Mouse (Mus musculus) ES-Bruce4 (cell line): ENCODE measurements around the gene Tmem167b. TPM values are rescaled to one million over a fixed set of nuclear protein-coding genes. Genes with fewer than 3 reads are reported as not detected.

Experiments
- H3K27ac ChIP-seq: 2 replicates; pipeline ENCODE4 v1.5.1; 2012; ENCODE audit warnings: low read length, inconsistent platforms; ENCODE audit not compliant: insufficient read depth
- H3K27me3 ChIP-seq: 2 replicates; pipeline ENCODE4 v1.6.1; 2012; ENCODE audit warnings: mild to moderate bottlenecking, low read length, inconsistent platforms; ENCODE audit not compliant: control insufficient read depth, poor library complexity, insufficient read depth, severe bottlenecking
- H3K36me3 ChIP-seq: 2 replicates; pipeline ENCODE4 v1.6.1; 2012; ENCODE audit warnings: inconsistent platforms, mild to moderate bottlenecking, low read length, moderate library complexity; ENCODE audit not compliant: control insufficient read depth, poor library complexity, insufficient read depth, severe bottlenecking
- H3K4me1 ChIP-seq: one replicate; pipeline ENCODE4 v1.8.1; 2011; ENCODE audit warnings: low read length; ENCODE audit not compliant: control insufficient read depth, insufficient read depth
- H3K4me3 ChIP-seq: 2 replicates; pipeline ENCODE4 v1.5.1; 2011; ENCODE audit warnings: low read depth, mild to moderate bottlenecking, low read length
- H3K9ac ChIP-seq: 2 replicates; pipeline ENCODE4 v1.6.1; 2012; ENCODE audit warnings: low read depth, mild to moderate bottlenecking, inconsistent platforms; ENCODE audit not compliant: poor library complexity, severe bottlenecking
- H3K9me3 ChIP-seq: replicated peaks from 2 replicates; pipeline ENCODE4 v1.6.1; 2012; ENCODE audit warnings: mild to moderate bottlenecking, low read length, inconsistent platforms; ENCODE audit not compliant: control insufficient read depth, poor library complexity, insufficient read depth, severe bottlenecking
- CTCF ChIP-seq: IDR thresholded peaks from one replicate; pipeline ENCODE4 v1.8.1; 2011; ENCODE audit warnings: low read depth, low read length
- EP300 ChIP-seq: IDR thresholded peaks from 2 replicates; pipeline ENCODE4 v1.6.1; 2011; ENCODE audit warnings: low read depth, low read length; ENCODE audit not compliant: insufficient read depth
- POLR2A ChIP-seq: IDR thresholded peaks from one replicate; pipeline ENCODE4 v1.8.1; 2011; ENCODE audit warnings: low read length; ENCODE audit not compliant: insufficient read depth
- polyA plus RNA-seq: library from polyadenylated mRNA; stranded (reverse); fragments of >200 nt; gene quantifications from 2 replicates; pipeline ENCODE4 v1.2.4, GENCODE M21; 2011; ENCODE audit warnings: low read depth; ENCODE audit not compliant: missing spikeins, insufficient read depth, insufficient read length

Gene Tmem167b
- polyA plus RNA-seq, 1 experiment = 25.5 TPM

DNA sequence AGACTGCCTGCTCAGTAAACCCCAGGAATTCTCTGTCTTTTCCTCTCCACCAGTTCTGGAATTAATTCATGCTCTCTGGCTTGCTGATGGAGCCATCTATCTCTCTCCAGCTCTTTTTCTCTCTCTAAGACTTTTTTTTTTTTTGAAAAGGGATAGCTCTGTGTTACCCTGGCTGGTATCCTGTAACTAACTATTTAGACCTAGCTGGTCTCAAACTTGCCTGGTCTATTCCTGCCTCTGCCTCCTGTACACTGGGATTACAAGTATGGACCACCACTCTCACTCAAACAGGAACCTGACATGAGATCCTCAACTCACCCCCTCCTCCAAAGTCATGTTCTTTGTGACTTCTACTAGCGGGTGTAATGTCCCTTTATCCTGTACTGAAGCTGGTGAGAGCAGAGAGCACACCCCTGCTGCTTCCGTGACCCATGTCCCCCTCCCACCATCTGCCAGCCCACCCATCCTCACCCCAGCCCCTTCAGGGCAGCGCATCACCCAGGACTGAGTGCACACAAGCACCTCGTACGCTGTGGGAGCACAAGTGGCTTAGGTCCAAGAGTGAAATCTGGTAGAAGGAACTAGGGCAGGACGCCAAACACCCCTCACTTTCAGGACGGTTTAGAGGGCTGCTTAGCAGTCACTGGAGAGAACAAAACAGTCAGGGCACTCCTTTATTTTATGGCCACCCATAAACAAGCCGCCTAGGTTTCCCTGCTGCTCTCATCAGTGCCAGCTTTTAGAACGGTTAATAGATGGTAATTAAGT is 51.4 kb downstream of the Tmem167b start:
- no peak overlapping the region for H3K9ac ChIP-seq
- H3K27me3 ChIP-seq = no peaks in the 10 kb centered on the region
- H3K36me3 ChIP-seq = no peaks in the 10 kb centered on the region
- TF ChIP-seq POLR2A (no peak), EP300 (no peak), CTCF (no peak)
- peaks cover 4% of the 10 kb centered on the region for H3K4me1 ChIP-seq
- no peak overlapping the region for H3K27ac ChIP-seq
- H3K4me3 ChIP-seq = no peak overlapping the region
- H3K9me3 ChIP-seq = no peaks in the 10 kb centered on the region

- no peaks in the 10 kb centered on the region for H3K27me3 ChIP-seq
- no peaks in the 10 kb centered on the region for H3K36me3 ChIP-seq
- no peaks in the 10 kb centered on the region for H3K9me3 ChIP-seq
- H3K9ac ChIP-seq = no peak overlapping the region
- no peak overlapping the region for H3K4me3 ChIP-seq
- H3K4me1 ChIP-seq = peaks cover 4% of the 10 kb centered on the region
- TF ChIP-seq EP300 = no peak
- TF ChIP-seq POLR2A = no peak
- TF ChIP-seq CTCF = no peak
- H3K27ac ChIP-seq = no peak overlapping the region
These were observed 52.1 kb downstream of the Tmem167b start for GRCm38 (mm10) chr3:108510156-108510555.

DNA sequence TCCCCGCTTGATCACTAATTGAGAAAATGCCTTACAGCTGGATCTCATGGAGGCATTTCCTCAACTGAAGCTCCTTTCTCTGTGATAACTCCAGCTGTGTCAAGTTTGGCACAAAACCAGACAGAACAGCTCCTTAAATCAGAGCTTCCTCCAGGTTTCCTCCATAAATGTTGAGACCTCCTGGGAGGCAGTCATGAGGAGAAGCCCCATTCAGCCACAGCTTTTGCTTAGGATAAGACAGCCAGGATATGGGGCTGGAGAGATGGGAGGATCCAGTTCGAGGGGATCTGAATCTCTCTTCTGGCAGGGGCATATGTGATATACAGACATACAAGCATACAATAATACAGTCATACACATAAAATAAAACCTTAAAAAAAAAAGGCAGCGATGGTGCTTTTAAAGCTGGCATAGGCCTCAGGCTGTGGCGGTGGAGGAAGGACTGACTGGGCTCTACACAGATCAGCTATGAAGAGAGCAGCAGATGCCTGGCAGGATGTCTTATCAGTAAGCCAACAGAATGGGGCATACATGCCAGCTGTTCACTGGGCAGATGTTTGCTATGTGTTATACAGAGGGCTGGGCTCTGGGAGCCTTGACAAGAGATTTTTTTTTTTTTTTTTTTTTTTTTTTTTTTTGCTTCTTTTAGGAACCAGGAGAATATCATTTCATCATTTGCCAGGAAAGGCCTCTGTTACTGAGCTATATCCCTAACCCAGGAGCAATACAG is 53.4 kb downstream of the Tmem167b start:
- TF ChIP-seq CTCF (no peak), EP300 (no peak), POLR2A (no peak)
- no peak overlapping the region for H3K4me3 ChIP-seq
- H3K9me3 ChIP-seq = no peaks in the 10 kb centered on the region

More for the DNA sequence above, 53.4 kb downstream of the Tmem167b start:
- peaks cover 4% of the 10 kb centered on the region for H3K4me1 ChIP-seq
- no peak overlapping the region for H3K9ac ChIP-seq
- no peak overlapping the region for H3K27ac ChIP-seq
- no peaks in the 10 kb centered on the region for H3K36me3 ChIP-seq
- no peaks in the 10 kb centered on the region for H3K27me3 ChIP-seq

Other genes with a start within 250 kb of the Tmem167b start
- not detected in 2 replicates for gene Mybphl, start 197.6 kb downstream of the Tmem167b start, polyA plus RNA-seq
- gene Psrc1, start 178.6 kb downstream of the Tmem167b start, polyA plus RNA-seq = 255 and 272 TPM in 2 replicates
- gene Celsr2, start 146.9 kb downstream of the Tmem167b start, polyA plus RNA-seq = 7.1 and 8.9 TPM in 2 replicates
- gene Sars, start 117.3 kb downstream of the Tmem167b start, polyA plus RNA-seq = 258 and 273 TPM in 2 replicates
- not detected in 2 replicates for gene 1700013F07Rik, start 28.3 kb downstream of the Tmem167b start, polyA plus RNA-seq
- 0.43 TPM in 1 of 2 replicates, not detected in the other for gene 5330417C22Rik, start 25.9 kb downstream of the Tmem167b start, polyA plus RNA-seq
- 21.5 and 28.4 TPM in 2 replicates for gene Taf13, start 9.2 kb upstream of the Tmem167b start, polyA plus RNA-seq
- gene Wdr47, start 28.8 kb upstream of the Tmem167b start, polyA plus RNA-seq = 10.9 and 12.6 TPM in 2 replicates
- gene Clcc1, start 91.4 kb upstream of the Tmem167b start, polyA plus RNA-seq = 22.6 and 25.2 TPM in 2 replicates
- 27.5 and 30.9 TPM in 2 replicates for gene Gpsm2, start 159.8 kb upstream of the Tmem167b start, polyA plus RNA-seq
- gene Aknad1, start 177.2 kb upstream of the Tmem167b start, polyA plus RNA-seq = not detected in 2 replicates